Comparison of ENCODE assay signal across 17 mouse cellular contexts in genomic region chr4:31576982-31577579, GRCm38 (mm10).
DNase-seq lines count a peak whose midpoint lies in the region; ATAC-seq lines count a peak whose summit lies in the region.
"Had no signal": no experiment of that assay in that cellular context is flagged by ENCODE, and none has a peak within 500 bp of the region (broad histone marks: within the 10 kb centered on the region; RNA-seq: fewer than 3 reads in every experiment).

No protein-coding gene starts in this region.

- intact Hi-C loops in heart, postnatal 36 days (cut with DNase I) = no loop called here

- H3K4me2 ChIP-seq in heart, embryonic 11.5 days = no peak overlapping the region; the same call in 1 of the 2 replicates
- H3K4me2 ChIP-seq in midbrain, embryonic 13.5 days (replicated peaks) = no peak overlapping the region
- no peak overlapping the region for H3K4me2 ChIP-seq in midbrain, embryonic 15.5 days
- H3K4me2 ChIP-seq: kidney, embryonic 15.5 days; limb, embryonic 12.5 days; liver, embryonic 12.5 days had no signal

- H3K9ac ChIP-seq in heart, embryonic 11.5 days (ENCODE audit: low read depth, low read length) = no peak overlapping the region
- no peak overlapping the region for H3K9ac ChIP-seq in midbrain, embryonic 13.5 days (replicated peaks)
- no peak overlapping the region for H3K9ac ChIP-seq in midbrain, embryonic 15.5 days
- H3K9ac ChIP-seq: kidney, embryonic 15.5 days; limb, embryonic 12.5 days; liver, embryonic 12.5 days had no signal

- no peak for DNase-seq in heart, postnatal 36 days
- peak; percentile 50 for DNase-seq in cerebellum, adult 9-10 months
- no peak for DNase-seq in lung, postnatal 10 days
- no peak for DNase-seq in adrenal gland, postnatal 36 days
- DNase-seq: B cell, adult 2 months; lung, adult 2 months; lung, postnatal 36 days; right cerebral cortex, adult 18-20 months; thymus, postnatal 4 days had no signal

- H3K36me3 ChIP-seq in heart, embryonic 11.5 days (ENCODE audit: control insufficient read depth, insufficient read depth, low read length) = no peaks in the 10 kb centered on the region
- no peaks in the 10 kb centered on the region for H3K36me3 ChIP-seq in midbrain, embryonic 13.5 days
- no peaks in the 10 kb centered on the region for H3K36me3 ChIP-seq in midbrain, embryonic 15.5 days (replicated peaks)
- H3K36me3 ChIP-seq: kidney, embryonic 15.5 days; limb, embryonic 12.5 days; liver, embryonic 12.5 days had no signal

- H3K27me3 ChIP-seq in heart, embryonic 11.5 days (ENCODE audit: control insufficient read depth, insufficient read depth, low read length) = no peaks in the 10 kb centered on the region
- no peaks in the 10 kb centered on the region for H3K27me3 ChIP-seq in midbrain, embryonic 13.5 days
- no peaks in the 10 kb centered on the region for H3K27me3 ChIP-seq in midbrain, embryonic 15.5 days (replicated peaks)
- H3K27me3 ChIP-seq: limb, embryonic 12.5 days; liver, embryonic 12.5 days had no signal

- H3K4me1 ChIP-seq in heart, embryonic 11.5 days (ENCODE audit: control insufficient read depth, insufficient read depth, low read length) = peaks cover 11% of the 10 kb centered on the region
- H3K4me1 ChIP-seq in midbrain, embryonic 13.5 days (replicated peaks) = no peaks in the 10 kb centered on the region
- 0 out of 2 replicates have a peak, but pooled peaks cover 2% of the 10 kb centered on the region for H3K4me1 ChIP-seq in midbrain, embryonic 15.5 days
- H3K4me1 ChIP-seq: kidney, embryonic 15.5 days; limb, embryonic 12.5 days; liver, embryonic 12.5 days had no signal

- H3K4me3 ChIP-seq in heart, embryonic 11.5 days (ENCODE audit: low read depth, low read length) = no peak overlapping the region
- H3K4me3 ChIP-seq in midbrain, embryonic 13.5 days (replicated peaks) = no peak overlapping the region
- no peak overlapping the region for H3K4me3 ChIP-seq in midbrain, embryonic 15.5 days
- H3K4me3 ChIP-seq: kidney, embryonic 15.5 days; limb, embryonic 12.5 days; liver, embryonic 12.5 days had no signal

- WGBS in heart, embryonic 11.5 days (ENCODE audit: insufficient replicate concordance) = 5% methylated on average over 4 of the region's 4 CpGs
- WGBS in midbrain, embryonic 13.5 days = 47% methylated on average over 4 of the region's 4 CpGs
- WGBS in midbrain, embryonic 15.5 days = 44% methylated on average over 4 of the region's 4 CpGs

- H3K27ac ChIP-seq in heart, embryonic 11.5 days (ENCODE audit: low read depth, low read length) = peak overlapping the region; percentile 60
- no peak overlapping the region for H3K27ac ChIP-seq in midbrain, embryonic 13.5 days
- H3K27ac ChIP-seq in midbrain, embryonic 15.5 days = no peak overlapping the region
- H3K27ac ChIP-seq: kidney, embryonic 15.5 days; limb, embryonic 12.5 days; liver, embryonic 12.5 days had no signal

- ATAC-seq in heart, embryonic 11.5 days (replicated peaks; ENCODE audit: insufficient number of reproducible peaks, low FRiP score, low TSS enrichment) = peak; percentile 78
- peak; percentile 50; the same call in 1 of the 2 replicates for ATAC-seq in midbrain, embryonic 13.5 days
- ATAC-seq in midbrain, embryonic 15.5 days (replicated peaks) = no peak
- ATAC-seq: hindbrain, embryonic 16.5 days; intestine, embryonic 16.5 days; liver, embryonic 12.5 days had no signal

- no peaks in the 10 kb centered on the region for H3K9me3 ChIP-seq in heart, embryonic 11.5 days (replicated peaks; ENCODE audit: control insufficient read depth, low read length)
- no peaks in the 10 kb centered on the region for H3K9me3 ChIP-seq in midbrain, embryonic 13.5 days
- H3K9me3 ChIP-seq in midbrain, embryonic 15.5 days = no peaks in the 10 kb centered on the region
- H3K9me3 ChIP-seq: kidney, embryonic 15.5 days; limb, embryonic 12.5 days; liver, embryonic 12.5 days had no signal
